Mouse (Mus musculus) small intestine, adult 2 months (tissue): ENCODE data around the gene Emg1. TPM values are rescaled to one million over a fixed set of nuclear protein-coding genes. Genes with fewer than 3 reads are reported as not detected.
A peak's percentile ranks its signal among the peaks of the same experiment; 100 is the strongest.

Experiments
- H3K27ac ChIP-seq: fragments of 200-500 bp; 2 replicates; pipeline ENCODE4 v1.5.1; 2012; ENCODE audit warnings: low read depth, low read length, control low read depth, inconsistent platforms; ENCODE audit not compliant: insufficient read depth
- H3K27me3 ChIP-seq: fragments of 200-500 bp; 2 replicates; pipeline ENCODE4 v1.6.1; 2012; ENCODE audit warnings: mild to moderate bottlenecking, moderate library complexity, low read length, inconsistent platforms; ENCODE audit not compliant: control insufficient read depth, insufficient read depth
- H3K36me3 ChIP-seq: fragments of 200-500 bp; 2 replicates; pipeline ENCODE4 v1.6.1; 2012; ENCODE audit warnings: mild to moderate bottlenecking, low read length, control low read depth, inconsistent platforms; ENCODE audit not compliant: control insufficient read depth, insufficient read depth
- H3K4me1 ChIP-seq: fragments of 200-500 bp; 2 replicates; pipeline ENCODE4 v1.6.1; 2012; ENCODE audit warnings: low read length, inconsistent platforms, mixed read lengths; ENCODE audit not compliant: control insufficient read depth, insufficient read depth, insufficient read length
- H3K4me3 ChIP-seq: fragments of 200-500 bp; 2 replicates; pipeline ENCODE4 v1.5.1; 2012; ENCODE audit warnings: low read depth, mild to moderate bottlenecking, control low read depth, inconsistent platforms, low read length, moderate library complexity
- CTCF ChIP-seq: fragments of 200-500 bp; IDR thresholded peaks from 2 replicates; pipeline ENCODE4 v1.5.1; 2012; ENCODE audit warnings: low read depth, mild to moderate bottlenecking, control low read depth, inconsistent platforms, low read length, moderate library complexity, mixed read lengths; ENCODE audit not compliant: insufficient replicate concordance, insufficient read length; ENCODE audit errors: extremely low read depth
- POLR2A ChIP-seq: fragments of 200-500 bp; IDR thresholded peaks from 2 replicates; pipeline ENCODE4 v1.6.1; 2012; ENCODE audit warnings: low read depth, mild to moderate bottlenecking, control low read depth, inconsistent platforms, low read length, moderate library complexity
- WGBS: fragments of 180-500 bp; shearing (Covaris S2); methylation state at CpG from one replicate; pipeline ENCODE4 v1.1.7; 2018; 5-methylcytosine and 5-hydroxymethylcytosine counted together
- polyA plus RNA-seq: library from polyadenylated mRNA; depleted of rRNA; stranded (reverse); fragments of >200 nt; gene quantifications from 2 replicates; pipeline ENCODE4 v1.2.3, GENCODE M21; 2012; rRNA removed

The Emg1 gene
- polyA plus RNA-seq, result 26.8 and 34.9 TPM in 2 replicates

GRCm38 (mm10) chr6:124711824-124712782, at the start of gene Emg1, which contains the start of gene Phb2:
TSS of gene Emg1 (minus strand) at chr6:124712178.
TSS of gene Phb2 (plus strand) at chr6:124712336.
- Histone ChIP-seq H3K36me3 (peaks cover 31% of the 10 kb centered on the region), H3K27me3 (no peaks in the 10 kb centered on the region), H3K4me1 (peaks cover 23% of the 10 kb centered on the region), H3K27ac (peak within 1 kb of the TSS; percentile 81), H3K4me3 (peak within 1 kb of the TSS; percentile 97)
- WGBS, result under 1% methylated on average over 76 of the region's 76 CpGs
- peak; percentile 45; the same call in 1 of the 2 replicates for TF ChIP-seq POLR2A
- TF ChIP-seq CTCF, result no peak

DNA sequence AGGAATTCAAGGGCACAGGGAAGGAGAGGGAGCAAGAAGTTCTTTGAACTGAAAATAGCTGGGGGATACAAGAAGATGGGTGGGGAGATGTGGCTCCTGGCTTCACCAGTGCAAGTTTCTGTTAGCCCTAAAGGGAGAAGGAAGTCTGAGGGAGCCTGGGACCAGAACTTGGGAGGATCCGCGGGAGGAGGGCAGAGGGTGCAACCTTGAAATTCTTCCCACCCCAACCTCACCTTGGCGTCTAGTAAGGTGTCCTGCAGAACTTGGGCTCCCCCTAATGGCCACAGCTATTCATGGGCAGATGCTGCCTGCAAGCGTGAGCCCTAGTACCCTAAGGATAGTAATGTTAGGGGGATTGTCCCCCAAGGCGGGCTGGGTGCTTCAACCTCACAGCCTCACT, 47.3 kb upstream of the Emg1 start:
- Histone ChIP-seq H3K4me1 (peaks cover 7% of the 10 kb centered on the region), H3K27me3 (no peaks in the 10 kb centered on the region), H3K4me3 (no peak overlapping the region), H3K36me3 (no peaks in the 10 kb centered on the region), H3K27ac (no peak overlapping the region)
- TF ChIP-seq CTCF, result peak; percentile 90
- no peak for TF ChIP-seq POLR2A
- WGBS, result 5% methylated on average over 5 of the region's 5 CpGs

GRCm38 (mm10) chr6:124758849-124759232, 46.9 kb upstream of the Emg1 start:
- WGBS, result 39% methylated on average over 2 of the region's 2 CpGs

DNA sequence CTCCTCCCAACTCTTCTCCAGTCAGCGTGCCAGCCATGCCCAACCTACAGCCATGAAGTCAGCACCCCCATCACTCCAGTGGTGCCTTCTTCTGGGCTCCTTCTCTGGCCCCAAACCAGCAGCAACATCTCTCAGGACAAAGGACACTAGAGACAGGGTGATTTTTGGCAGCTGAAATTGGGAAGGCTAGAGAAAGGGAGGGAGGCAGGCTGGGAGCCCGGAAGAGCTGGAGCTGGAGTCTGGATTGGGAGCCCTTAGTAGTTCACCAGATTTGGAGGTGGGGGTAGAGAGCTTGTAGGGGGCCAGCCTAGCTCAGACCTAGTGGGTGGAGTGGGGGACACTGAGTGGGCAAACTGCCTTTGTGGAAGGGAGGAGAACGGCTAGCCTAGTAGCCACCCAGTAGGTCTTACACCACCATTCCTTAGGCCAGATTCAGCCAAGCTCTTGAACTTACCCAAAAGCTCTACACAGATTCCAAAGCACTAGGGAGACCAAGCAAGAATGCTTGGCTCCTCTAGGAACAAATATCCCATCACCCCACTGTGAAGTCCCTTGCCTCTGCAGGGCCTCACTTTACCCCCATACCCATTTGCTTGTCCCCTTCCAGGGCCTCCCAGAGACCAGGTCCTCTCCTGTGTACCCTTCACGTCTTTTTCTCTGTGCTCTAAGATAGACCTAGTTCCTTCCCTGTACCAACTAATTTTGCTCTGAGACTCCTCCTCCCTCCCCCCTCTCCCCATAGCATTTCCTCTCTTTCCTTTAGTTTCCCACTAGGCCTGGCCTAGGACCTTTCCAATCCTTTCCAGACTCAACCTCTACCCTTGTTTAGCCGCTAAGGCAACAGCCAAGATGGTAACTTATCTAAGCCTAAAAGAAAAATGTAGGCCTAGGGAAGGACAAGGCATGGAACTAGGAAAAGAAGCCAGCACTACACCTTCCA, 46.2 kb upstream of the Emg1 start:
- peak overlapping the region; percentile 37 for H3K4me3 ChIP-seq
- no peaks in the 10 kb centered on the region for H3K27me3 ChIP-seq
- TF ChIP-seq CTCF, result no peak
- no peak for TF ChIP-seq POLR2A
- 69% methylated on average over 5 of the region's 5 CpGs for WGBS
- H3K36me3 ChIP-seq, result no peaks in the 10 kb centered on the region
- H3K4me1 ChIP-seq, result peaks cover 8% of the 10 kb centered on the region
- peak overlapping the region; percentile 46 for H3K27ac ChIP-seq

More at GRCm38 (mm10) chr6:124758849-124759232, 46.9 kb upstream of the Emg1 start:
- TF ChIP-seq POLR2A, result no peak
- no peak for TF ChIP-seq CTCF
- H3K36me3 ChIP-seq, result no peaks in the 10 kb centered on the region
- H3K27ac ChIP-seq, result peak overlapping the region; percentile 2; the same call in 1 of the 2 replicates
- no peak overlapping the region for H3K4me3 ChIP-seq
- peaks cover 8% of the 10 kb centered on the region for H3K4me1 ChIP-seq
- no peaks in the 10 kb centered on the region for H3K27me3 ChIP-seq

GRCm38 (mm10) chr6:124757351-124757880, 45.4 kb upstream of the Emg1 start:
- WGBS, result 45% methylated on average over 5 of the region's 5 CpGs
- Histone ChIP-seq H3K36me3 (no peaks in the 10 kb centered on the region), H3K4me1 (peaks cover 8% of the 10 kb centered on the region), H3K4me3 (peak overlapping the region; percentile 86), H3K27ac (peak overlapping the region; percentile 51), H3K27me3 (no peaks in the 10 kb centered on the region)
- no peak for TF ChIP-seq CTCF
- TF ChIP-seq POLR2A, result no peak

- 2% methylated on average over 48 of the region's 54 CpGs for WGBS
- Histone ChIP-seq H3K27me3 (no peaks in the 10 kb centered on the region), H3K36me3 (no peaks in the 10 kb centered on the region), H3K4me3 (peak overlapping the region; percentile 86), H3K4me1 (peaks cover 8% of the 10 kb centered on the region), H3K27ac (peak overlapping the region; percentile 51)
- TF ChIP-seq POLR2A (no peak), CTCF (no peak)
These were observed 44.8 kb upstream of the Emg1 start for GRCm38 (mm10) chr6:124756652-124757350.
